Mouse (Mus musculus) mouse trophoblast stem cell (cell line): Measurements from ENCODE around the gene Ap5b1.

Experiments used
- in situ Hi-C, 2 experiments: fragments of 300-500 bp; cut with MseI, MboI; formaldehyde crosslinking; loops; 2 replicates in 1 of 2; 3 replicates in 1 of 2; pipeline ENCODE4 v1.15.1; 2025

The Ap5b1 gene

DNA sequence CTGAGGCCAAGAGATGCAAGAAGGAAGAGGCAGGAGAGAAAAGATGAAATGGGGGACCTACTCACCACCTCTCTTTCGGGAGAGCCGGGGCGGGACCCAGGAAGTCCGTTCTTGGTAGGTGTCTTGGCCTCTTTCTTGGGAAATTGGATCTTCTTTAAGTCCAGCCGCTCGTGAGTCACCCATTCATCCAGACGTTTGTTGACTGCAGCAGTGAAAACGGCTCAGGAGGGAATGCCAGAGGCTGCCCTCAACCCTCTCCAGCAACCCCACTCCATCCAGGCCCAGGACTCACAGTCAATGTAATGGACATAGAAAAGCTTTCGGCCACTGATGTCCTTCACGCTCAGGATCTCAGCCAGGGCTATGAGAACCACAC is 41.3 kb downstream of the Ap5b1 start:
- in situ Hi-C loops, result no loop called here

DNA sequence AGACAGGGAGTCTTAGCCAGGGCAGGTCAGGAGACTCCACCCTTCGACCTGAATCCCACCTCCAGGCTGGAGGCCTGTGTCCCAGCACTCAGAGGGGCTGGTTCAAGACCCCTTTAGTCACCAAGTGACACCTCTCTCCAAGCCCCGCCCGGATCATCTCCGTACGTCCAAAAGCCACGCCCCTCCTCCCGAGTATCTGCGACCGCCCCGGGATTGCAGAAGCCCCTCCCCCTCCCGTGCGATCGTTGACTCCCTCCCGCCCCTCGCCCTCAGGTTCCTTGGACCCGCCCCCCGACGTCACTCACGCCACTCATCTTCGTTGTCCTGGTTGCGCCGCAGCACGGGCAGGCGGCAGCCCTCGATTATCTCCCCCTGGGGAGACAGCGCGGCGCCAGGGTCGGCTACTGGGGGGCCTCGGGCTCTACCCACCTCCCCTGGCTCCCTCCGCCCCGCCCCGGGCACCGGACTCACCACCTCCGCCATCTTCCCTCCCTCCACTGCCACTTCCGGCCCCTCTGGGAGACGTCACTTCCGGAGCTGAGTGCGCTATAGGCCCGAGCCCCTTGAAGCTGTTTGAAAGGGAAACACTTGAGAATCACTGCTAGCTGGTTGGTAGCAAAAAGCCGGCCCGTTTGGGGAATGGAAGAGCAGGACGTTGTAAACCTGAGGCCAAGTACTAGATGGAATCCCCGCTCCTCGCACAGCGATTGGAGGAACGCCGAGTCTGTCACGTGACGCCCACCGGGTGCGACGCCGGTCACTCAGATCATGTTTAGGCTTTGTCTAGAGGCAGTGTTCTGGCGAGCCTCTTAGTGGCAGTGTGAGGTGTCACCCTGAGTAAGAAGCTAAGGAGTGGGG is 42.0 kb downstream of the Ap5b1 start, which contains the start of gene Kat5:
Gene Kat5, minus strand, starts transcription at position 691 of the 858 bp plus-strand sequence.
- in situ Hi-C loops, result no loop called here

DNA sequence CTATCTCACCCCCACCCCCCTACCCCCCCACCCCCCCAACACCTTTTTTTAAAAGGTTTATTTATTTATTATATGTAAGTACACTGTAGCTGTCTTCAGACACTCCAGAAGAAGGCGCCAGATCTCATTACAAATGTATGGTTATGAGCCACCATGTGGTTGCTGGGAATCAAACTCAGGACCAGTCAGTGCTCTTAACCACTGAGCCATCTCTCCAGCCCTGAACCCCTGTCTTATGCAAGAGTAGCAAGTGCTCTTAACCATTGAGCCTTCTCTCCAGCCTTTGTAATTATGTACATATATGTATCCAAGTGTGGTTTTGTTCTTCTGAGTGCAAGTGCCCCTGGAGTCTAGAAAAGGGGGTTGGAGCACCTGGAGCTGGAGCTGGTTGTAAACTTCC is 44.1 kb downstream of the Ap5b1 start:
- in situ Hi-C loops, result no loop called here

DNA sequence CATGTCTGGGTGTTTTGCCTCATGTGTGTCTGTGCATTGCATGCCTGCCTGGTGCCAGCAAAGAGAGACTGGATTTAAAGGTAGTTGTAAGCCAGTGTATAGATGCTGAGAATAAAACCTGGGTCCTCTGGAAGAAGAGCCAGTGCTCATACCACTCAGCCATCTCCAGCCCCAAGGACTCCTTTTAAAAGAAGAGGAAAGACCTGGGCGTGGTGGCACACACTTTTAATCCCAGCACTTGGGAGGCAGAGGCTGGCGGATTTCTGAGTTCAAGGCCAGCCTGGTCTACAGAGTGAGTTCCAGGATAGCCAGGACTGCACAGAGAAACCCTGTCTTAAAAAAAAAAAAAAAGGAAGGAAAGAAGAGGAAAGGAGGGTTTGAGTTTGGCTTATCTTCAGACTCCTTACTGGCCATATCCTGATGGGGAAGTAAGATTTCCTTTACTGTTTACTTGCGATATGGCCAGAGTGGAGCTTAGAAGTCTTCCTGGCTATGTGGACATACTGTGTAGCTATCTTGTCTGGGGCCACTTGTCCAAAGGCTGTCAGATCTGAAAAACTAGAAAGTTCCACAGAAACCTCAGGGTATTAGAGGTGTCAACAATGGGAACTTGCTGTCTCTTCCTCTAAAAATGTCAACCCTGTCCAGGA is 45.1 kb downstream of the Ap5b1 start:
- in situ Hi-C loops, result no loop called here

DNA sequence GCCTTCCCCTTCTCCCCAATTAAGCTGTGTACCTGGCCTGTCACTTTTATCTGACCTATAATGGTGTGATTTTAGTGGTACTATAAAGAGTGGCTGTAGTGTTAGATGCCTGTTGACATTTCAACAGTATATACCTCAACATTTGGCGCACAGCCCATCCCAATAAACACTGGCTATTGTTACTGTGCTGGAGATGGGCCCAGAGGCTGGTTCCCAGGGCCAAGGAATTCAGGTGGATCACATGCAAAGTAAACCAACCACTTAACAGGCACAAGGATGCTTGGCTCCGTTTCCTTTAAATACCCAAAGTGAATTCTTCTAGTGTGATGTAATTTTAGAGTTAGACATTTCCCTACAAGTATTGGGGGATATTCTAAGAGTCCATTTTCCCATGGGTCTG is 47.1 kb downstream of the Ap5b1 start:
- in situ Hi-C loops, result no loop called here

DNA sequence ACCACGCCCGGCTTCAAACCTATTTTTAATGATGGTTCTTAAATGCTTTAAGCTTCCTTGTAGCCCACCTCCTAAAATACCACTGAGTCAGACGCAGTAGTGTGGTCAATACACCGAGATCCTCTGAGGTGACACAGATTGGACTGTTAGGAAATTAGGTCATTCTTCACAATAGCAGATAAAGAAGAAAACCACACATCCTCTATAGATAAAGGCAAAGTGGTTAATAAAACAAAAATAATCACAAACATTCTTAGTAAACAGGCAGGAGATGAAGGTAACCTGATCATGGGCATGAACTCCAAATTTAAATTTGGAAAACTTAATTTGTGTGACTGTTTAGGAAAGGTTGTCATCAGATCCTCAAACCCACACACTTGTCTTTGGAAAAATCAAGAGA is 52.2 kb downstream of the Ap5b1 start:
- in situ Hi-C loops, result no loop called here
